Mouse (Mus musculus) mouse trophoblast stem cell (cell line): ENCODE results near the gene Myo19.
"Not testable (repeated sequence)": the region's sequence is repeated elsewhere in the genome, so short reads cannot be mapped to it uniquely, and the experiment has no call there.

ENCODE experiments used
- in situ Hi-C, 2 experiments: fragments of 300-500 bp; cut with MseI, MboI; formaldehyde crosslinking; loops; 2 replicates in 1 of 2; 3 replicates in 1 of 2; pipeline ENCODE4 v1.15.1; 2025

Myo19 gene

DNA sequence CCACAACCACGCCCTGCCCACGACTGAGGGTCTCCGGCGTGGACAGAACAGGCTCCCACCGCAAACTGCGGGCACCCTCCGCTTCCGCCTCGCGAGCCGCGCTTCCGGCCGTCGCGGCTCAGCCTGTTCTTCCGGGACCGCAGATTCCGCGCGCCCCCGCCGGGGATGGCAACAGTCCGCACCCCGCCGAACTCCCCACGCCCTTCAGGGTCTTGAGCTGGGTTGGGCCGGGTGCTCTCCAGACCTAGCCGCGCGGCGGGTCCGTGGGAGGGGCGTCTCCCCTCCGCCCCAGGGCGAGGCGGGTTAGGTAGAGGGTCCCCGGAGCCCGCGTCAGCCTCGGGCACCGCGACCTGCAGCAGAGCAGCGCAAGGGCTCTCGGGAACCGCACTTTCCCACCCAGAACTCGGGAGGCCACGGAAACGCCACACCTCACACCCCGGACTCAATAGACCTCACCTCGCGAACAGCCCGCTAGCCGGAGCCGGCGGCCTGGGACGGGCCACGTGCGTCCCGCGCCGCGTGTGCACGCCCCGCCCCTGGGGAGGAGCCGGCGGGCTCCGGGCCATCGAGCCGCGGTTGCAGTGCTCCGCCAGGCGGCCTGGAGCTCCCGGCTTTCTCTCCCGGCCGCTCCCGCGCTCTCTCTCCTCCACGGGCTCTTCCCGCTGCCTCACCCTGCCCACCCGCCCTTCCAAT, at the start of gene Myo19, which contains the start of gene Pigw:
TSS of gene Myo19 (plus strand) at position 377 of the 693 bp plus-strand sequence.
TSS of gene Pigw (minus strand) at position 514 of the 693 bp plus-strand sequence.
- in situ Hi-C loops: no loop called here

- in situ Hi-C loops: no loop called here
Measured at GRCm38 (mm10) chr11:84839330-84839729, 40.6 kb upstream of the Myo19 start.

GRCm38 (mm10) chr11:84846741-84847474, 33.0 kb upstream of the Myo19 start:
- in situ Hi-C loops: no loop called here

GRCm38 (mm10) chr11:84847475-84848090, 32.4 kb upstream of the Myo19 start:
- in situ Hi-C loops: no loop called here

DNA sequence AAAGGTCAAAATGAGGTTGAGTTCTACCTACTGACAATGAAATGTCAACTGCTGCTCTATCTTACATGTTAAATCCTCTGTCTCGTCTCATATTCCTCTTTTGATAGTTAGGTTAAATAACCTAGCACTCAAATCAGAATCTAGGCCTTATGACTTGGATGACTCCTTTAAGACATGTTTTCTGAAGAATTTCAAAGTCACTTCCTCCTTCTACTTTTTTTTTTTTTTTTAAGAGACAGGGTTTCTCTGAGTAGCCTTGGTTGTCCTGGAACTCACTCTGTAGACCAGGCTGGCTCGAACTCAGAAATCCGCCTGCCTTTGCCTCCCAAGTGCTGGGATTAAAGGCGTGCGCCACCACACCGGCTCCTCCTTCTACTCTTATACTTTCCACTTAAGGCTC, 24.7 kb upstream of the Myo19 start:
- in situ Hi-C loops: no loop called here

DNA sequence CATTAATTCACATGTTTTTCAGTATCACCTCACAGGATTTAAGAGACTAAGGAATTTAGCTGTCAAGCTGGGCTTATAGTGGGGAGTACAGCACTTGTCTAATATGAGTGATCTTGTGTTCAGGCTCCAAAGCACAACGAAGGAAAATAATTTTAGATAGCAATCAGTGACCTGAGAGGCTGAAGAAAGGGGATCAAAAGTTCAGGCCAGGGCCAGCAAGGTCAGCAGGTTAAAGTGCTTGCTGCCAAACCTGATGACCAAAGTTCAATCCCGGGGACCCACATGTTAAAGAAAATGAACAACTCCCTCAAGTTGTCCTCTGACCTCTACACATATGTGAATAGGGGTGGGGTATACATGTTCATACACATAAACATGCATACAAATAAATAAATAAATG, 14.7 kb upstream of the Myo19 start:
- in situ Hi-C loops: no loop called here

DNA sequence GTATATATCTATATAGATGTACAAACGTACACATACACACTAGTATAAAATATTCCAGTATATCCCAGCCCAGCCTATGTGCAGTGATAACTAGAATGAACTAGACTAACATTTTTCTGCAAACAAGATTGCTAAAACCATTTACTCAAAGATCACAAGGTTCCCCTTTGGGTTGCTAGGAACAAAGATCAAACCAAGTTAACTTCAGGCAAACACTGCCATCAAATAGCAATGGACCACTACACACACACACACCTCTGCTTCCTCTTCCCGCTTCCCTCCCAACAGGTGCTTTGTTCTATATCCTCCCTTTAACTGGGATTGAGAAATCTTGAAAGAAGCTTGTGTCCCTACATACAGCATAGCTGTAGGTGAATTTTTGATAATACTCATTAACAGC, 12.4 kb upstream of the Myo19 start:
- in situ Hi-C loops: no loop called here

GRCm38 (mm10) chr11:84868786-84869259, 11.1 kb upstream of the Myo19 start:
- in situ Hi-C loops: no loop called here

DNA sequence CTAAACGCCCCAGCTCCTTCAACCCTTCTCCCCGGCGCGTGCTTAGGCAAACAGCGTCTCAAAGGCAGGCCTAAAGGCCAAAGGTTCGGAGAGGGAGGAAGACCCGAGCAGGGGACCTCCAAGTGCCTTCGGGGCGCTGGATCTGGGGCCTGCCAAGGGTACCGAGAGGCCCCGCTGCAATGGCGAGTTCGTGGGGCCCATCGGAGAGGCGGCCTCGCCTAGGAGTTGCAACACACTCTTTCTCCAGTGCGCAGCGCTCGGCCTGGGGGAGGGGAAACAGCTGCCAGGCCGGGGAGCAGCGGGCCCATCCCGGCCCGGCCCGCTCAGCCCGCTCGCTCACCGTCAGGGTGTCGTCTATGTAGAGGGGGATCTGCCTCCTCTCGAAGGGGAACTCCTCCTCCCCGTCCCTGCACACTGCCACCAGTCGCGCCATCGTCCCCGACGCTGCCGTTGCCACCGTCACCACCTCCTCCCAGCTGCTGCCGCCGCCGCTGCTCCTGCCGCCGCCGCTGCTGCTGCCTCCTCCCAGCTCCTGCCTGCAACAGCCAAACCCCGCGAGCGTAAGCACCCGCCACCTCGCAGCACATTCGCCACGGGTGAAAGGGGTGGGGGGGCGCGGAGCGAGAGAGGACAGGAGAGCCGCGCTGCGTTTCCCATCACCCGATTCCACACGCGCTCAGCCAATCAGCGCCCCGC, 10.3 kb upstream of the Myo19 start:
- in situ Hi-C loops: no loop called here

- in situ Hi-C loops: no loop called here
Measured at GRCm38 (mm10) chr11:84870337-84871043, 9.5 kb upstream of the Myo19 start, which contains the start of gene Ggnbp2. TSS of gene Ggnbp2 (minus strand) at chr11:84870817.

DNA sequence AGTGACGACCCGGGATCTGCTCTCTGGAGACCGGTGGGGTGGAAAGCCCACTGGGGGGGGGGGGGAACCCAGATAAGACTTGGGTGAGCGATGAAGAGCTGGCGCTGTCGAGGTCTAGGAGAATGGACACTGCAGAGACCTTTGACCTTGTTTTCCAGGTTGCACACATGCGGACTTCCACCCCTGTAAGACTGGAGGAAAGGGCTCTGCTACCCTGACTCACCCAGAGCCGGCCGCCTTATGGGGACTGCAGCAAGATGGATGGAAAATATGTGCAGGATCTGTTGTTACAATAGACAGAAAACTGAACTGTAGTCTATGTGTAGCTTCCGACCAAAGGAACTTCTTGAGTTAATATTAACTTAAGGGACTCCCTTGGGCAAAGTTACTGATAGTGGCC, 8.9 kb upstream of the Myo19 start:
- in situ Hi-C loops: no loop called here

GRCm38 (mm10) chr11:84871548-84872069, 8.3 kb upstream of the Myo19 start:
- in situ Hi-C loops: no loop called here

DNA sequence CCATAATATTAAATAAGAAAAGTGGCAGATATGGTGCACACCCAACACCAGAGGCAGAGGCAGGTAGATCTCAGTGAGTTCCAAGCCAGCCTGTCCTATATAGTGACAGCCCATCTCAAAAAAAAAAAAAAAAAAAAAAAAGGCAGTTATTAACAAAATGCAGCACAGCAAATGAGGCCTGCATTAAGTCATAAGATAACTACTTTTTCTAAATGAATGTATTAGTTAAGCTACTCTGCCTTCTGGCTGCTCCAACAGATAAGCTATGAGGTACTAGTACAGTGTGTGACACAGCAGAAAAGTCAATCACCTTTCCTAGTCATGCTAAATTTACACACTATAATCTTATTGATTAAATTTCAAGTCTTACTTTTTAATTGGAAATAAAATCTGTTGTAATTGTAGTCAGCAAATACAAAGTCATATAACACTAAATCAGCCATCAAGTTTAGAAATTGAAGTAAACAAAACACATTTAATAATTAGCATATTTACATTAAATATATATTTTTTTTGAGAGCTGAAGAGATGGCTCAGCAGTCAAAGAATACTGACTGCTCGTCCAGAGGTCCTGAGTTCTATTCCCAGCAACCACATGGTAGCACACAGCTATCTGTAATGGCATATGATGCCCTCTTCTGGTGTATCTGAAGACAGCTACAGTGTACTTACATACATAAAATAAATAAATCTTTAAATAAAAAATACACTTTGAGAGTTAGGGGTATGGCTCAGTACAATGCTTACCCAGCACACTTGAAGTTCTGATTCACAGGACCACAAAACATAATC, 6.7 kb upstream of the Myo19 start:
- in situ Hi-C loops: no loop called here

DNA sequence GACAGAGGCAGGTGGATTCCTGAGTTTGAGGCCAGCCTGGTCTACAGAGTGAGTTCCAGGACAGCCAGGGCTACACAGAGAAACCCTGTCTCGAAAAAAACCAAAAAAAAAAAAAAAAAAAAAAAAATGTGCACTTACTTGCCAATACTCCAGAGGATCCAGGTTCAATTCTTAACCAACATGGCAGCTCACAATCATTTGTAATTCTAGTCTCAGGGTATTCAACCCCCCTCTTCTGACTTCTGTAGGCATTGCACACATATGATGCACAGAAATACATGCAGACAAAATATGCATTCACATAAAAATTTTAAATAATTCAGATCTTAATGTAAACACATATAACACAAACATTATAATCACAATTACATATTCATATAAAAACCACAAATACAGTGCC, 3.9 kb upstream of the Myo19 start:
- in situ Hi-C loops: not testable (repeated sequence)

DNA sequence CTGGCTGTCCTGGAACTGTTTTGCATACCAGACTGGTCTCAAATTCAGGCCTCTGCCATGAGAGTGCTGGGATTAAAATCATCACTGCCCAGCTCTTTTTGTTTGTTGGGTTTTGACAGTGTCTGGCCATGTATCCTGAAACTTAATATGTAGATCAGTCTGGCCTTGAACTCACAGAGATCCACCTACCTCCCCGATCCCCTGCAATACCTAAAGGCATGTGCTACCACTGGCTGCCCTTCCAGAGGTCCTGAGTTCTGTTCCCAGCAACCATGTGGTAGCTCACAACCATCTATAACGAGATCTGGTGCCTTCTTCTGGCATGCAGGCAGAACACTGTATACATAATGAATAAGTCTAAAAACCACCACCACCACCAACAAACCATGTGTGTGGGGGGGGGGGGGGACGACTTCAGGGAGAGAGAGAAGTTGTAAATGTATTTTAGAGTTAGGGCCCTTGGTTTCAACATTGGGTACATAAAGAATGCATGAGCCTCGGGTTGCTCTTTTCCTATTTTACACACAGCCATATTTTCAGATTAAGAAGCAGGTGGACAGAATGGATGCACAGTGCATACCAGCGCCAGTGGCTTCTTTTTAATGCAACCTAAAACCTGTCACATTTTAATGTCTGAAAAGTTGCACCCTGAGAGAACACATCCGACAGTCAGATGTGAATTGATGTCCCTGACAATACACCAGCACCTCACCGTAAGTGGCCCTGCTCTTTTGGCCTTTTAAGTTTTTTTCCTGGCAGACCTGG, 759 bp upstream of the Myo19 start:
- in situ Hi-C loops: no loop called here

DNA sequence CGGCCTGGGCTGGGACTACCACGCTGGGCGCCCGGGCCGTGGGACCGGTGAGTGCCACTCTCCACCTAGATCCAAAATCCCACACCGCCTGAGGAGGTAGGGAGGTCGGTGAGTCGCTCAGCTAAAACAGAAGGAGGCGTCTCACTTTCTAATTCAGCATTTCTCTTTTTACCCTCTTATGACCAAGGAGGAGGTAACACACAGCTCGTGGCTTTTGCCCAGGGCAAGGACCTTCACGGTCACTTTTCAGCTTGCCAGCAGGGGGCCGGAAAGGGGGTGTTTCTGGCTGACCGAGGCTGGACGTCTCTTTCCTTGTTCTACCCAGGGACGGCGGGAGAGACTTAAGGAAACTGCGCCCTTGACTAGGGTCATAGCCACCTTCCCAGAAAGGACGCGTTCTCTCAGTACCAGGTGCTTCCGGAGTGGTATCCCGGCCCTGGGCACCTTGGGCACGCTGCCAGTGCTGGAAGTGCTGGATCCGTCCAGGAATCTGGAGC, 565 bp downstream of the Myo19 start:
- in situ Hi-C loops: no loop called here

GRCm38 (mm10) chr11:84880971-84881370, 1.0 kb downstream of the Myo19 start:
- in situ Hi-C loops: no loop called here

- in situ Hi-C loops: no loop called here
Measured at GRCm38 (mm10) chr11:84882346-84882745, 2.4 kb downstream of the Myo19 start.

- in situ Hi-C loops: no loop called here
Measured at GRCm38 (mm10) chr11:84885238-84885637, 5.3 kb downstream of the Myo19 start.
